8 mouse cellular contexts compared by ENCODE assay signal in the genomic region with DNA sequence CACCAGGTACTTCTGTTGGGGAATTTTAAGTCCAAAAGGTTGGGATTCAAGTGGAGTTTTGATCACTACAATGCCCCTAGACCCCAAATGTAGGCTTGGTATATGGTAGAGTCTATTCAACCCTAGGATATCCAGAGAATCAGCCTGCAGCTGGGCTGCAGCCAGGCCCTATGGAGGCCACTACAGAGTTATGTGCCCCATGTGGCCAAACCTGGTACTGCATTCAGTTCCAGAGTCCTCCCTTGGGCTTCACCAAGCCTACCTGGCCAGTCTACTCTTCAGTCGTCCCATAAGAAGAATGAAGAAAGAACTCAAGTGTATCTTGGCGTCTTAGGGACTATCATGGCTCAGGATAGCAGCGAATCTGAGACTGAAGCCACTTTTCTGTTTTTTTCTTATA. TPM values are rescaled to one million over a fixed set of nuclear protein-coding genes. Genes with fewer than 3 reads are reported as not detected.
DNase-seq lines count a peak whose midpoint lies in the region; TF ChIP-seq lines count a peak whose summit lies in the region.

No protein-coding gene starts in this region.

- no peaks in the 10 kb centered on the region for H3K79me3 ChIP-seq in C2C12 (ENCODE audit: low read depth)

- H3K79me2 ChIP-seq in C2C12 (ENCODE audit: control insufficient read depth, insufficient read depth), result no peaks in the 10 kb centered on the region

- H3K27me3 ChIP-seq in C2C12 (ENCODE audit: control insufficient read depth, insufficient read depth, insufficient read length), result no peaks in the 10 kb centered on the region

- no peak overlapping the region for H3K4me3 ChIP-seq in C2C12 (ENCODE audit: insufficient read depth, poor library complexity, severe bottlenecking)

- DNase-seq in MEL-GATA-1-ER (ENCODE audit: extremely low read depth, low read depth), result peak; percentile 27
- peak; percentile 62 for DNase-seq in cerebellum, adult 9-10 months
- DNase-seq in gastrocnemius, postnatal 36 days, result peak; percentile 53 to 59
- DNase-seq in kidney, postnatal 4 days, result peak; percentile 87 to 88
- DNase-seq in lung, postnatal 10 days, result peak; percentile 83
- peak; percentile 25 to 34 for DNase-seq in right cerebral cortex, postnatal 36 days (ENCODE audit: low spot score in 2 of 2)
- DNase-seq in urinary bladder, postnatal 25 days (ENCODE audit: low spot score), result peak; percentile 83

- no peaks in the 10 kb centered on the region for H3K36me3 ChIP-seq in C2C12 (ENCODE audit: control insufficient read depth, insufficient read depth)

- H3ac ChIP-seq in C2C12 (ENCODE audit: control insufficient read depth, insufficient read length, low read depth), result no peak overlapping the region

- TF ChIP-seq CTCF in C2C12 (IDR thresholded peaks at IDR 0.05; ENCODE audit: control insufficient read depth, insufficient read depth, insufficient read length), result peak; percentile 14

- intact Hi-C loops in gastrocnemius, postnatal 36 days (cut with DNase I), result no loop called here

TF ChIP-seq in C2C12, 6 proteins besides CTCF, POLR2A, EP300 and RAD21:
- TF ChIP-seq MAX (IDR thresholded peaks at IDR 0.05) (no peak), FOSL1 (IDR thresholded peaks at IDR 0.05; ENCODE audit: insufficient read depth, low read length, poor library complexity, severe bottlenecking) (no peak), USF1 (IDR thresholded peaks at IDR 0.05; ENCODE audit: low read depth) (no peak), MYOG (IDR thresholded peaks at IDR 0.05; ENCODE audit: control insufficient read depth, extremely low read depth, insufficient read length) (no peak), CEBPB (IDR thresholded peaks at IDR 0.05; ENCODE audit: low read depth) (no peak), MYOD1 (IDR thresholded peaks at IDR 0.05; ENCODE audit: control insufficient read depth, insufficient read length, low read depth) (no peak)
TF ChIP-seq in C2C12: peak in this region for 0.

RNA-seq across cellular contexts. Expression of a gene that starts 10.8 kb away (rescaled TPM):
- polyA plus RNA-seq in C2C12 (2012; fragmentation: generic; extraction: Trizol), result 0.07 TPM
- total RNA-seq in gastrocnemius, postnatal 36 days (2021), result 1 to 10 TPM in 1 of 2 experiments, under 1 TPM in 1; 0.44 to 2.9 TPM

Comparison
In these comparisons a context has a peak if more than half of its experiments do, and no peak if none do; other contexts are left out.
1. DNase-seq: peak in every context shown above with its lines; median percentile 88 in kidney, postnatal 4 days; 83 in lung, postnatal 10 days; 83 in urinary bladder, postnatal 25 days; 62 in cerebellum, adult 9-10 months; 56 in gastrocnemius, postnatal 36 days; 30 in right cerebral cortex, postnatal 36 days; 27 in MEL-GATA-1-ER.